Mouse (Mus musculus) heart, adult 2 months (tissue): ENCODE data around the gene Rhoc.
"Not testable (repeated sequence)": the region's sequence is repeated elsewhere in the genome, so short reads cannot be mapped to it uniquely, and the experiment has no call there.

Source experiments
- CTCF ChIP-seq: fragments of 200-600 bp; IDR thresholded peaks from 2 replicates; pipeline ENCODE4 v1.8.1; 2022; ENCODE audit warnings: antibody characterized with exemption, mild to moderate bottlenecking, moderate library complexity
- EP300 ChIP-seq: fragments of 200-500 bp; IDR thresholded peaks from 2 replicates; pipeline ENCODE4 v1.6.1; 2011; ENCODE audit warnings: low read depth, low read length, control low read depth; ENCODE audit not compliant: insufficient read depth
- POLR2A ChIP-seq: fragments of 200-500 bp; IDR thresholded peaks from 2 replicates; pipeline ENCODE4 v1.6.1; 2011; ENCODE audit warnings: mild to moderate bottlenecking, low read depth, low read length, control low read depth; ENCODE audit not compliant: insufficient read depth

- not testable (repeated sequence) for TF ChIP-seq CTCF, EP300, POLR2A
Observed at GRCm38 (mm10) chr3:104813227-104813626, 25.1 kb downstream of the Rhoc start.
